Mouse (Mus musculus): ENCODE measurements around the gene Crip3. TPM values are rescaled to one million over a fixed set of nuclear protein-coding genes. Genes with fewer than 3 reads are reported as not detected.

The Crip3 gene
- polyA plus RNA-seq, 1 experiment = not detected

- H3K27me3 ChIP-seq (ENCODE audit: control insufficient read depth) = peaks cover 11% of the 10 kb centered on the region
- no peaks in the 10 kb centered on the region for H3K9me3 ChIP-seq (ENCODE audit: control insufficient read depth, low read length)
- H3K4me1 ChIP-seq (ENCODE audit: control insufficient read depth) = no peaks in the 10 kb centered on the region
- H3K4me3 ChIP-seq (replicated peaks) = no peak overlapping the region
- TF ChIP-seq GATA1 (IDR thresholded peaks at IDR 0.05; ENCODE audit: low read length) = no peak
- no peak for TF ChIP-seq TAL1 (IDR thresholded peaks at IDR 0.05; ENCODE audit: low read length)
- H3K36me3 ChIP-seq (ENCODE audit: control insufficient read depth) = no peaks in the 10 kb centered on the region
Measured at GRCm38 (mm10) chr17:46426496-46426895, 2.2 kb upstream of the Crip3 start.

- no peaks in the 10 kb centered on the region for H3K36me3 ChIP-seq (ENCODE audit: control insufficient read depth)
- H3K4me1 ChIP-seq (ENCODE audit: control insufficient read depth) = no peaks in the 10 kb centered on the region
- TF ChIP-seq GATA1 (IDR thresholded peaks at IDR 0.05; ENCODE audit: low read length) = no peak
- peaks cover 19% of the 10 kb centered on the region for H3K27me3 ChIP-seq (ENCODE audit: control insufficient read depth)
- no peak overlapping the region for H3K4me3 ChIP-seq (replicated peaks)
- H3K9me3 ChIP-seq (ENCODE audit: control insufficient read depth, low read length) = no peaks in the 10 kb centered on the region
Measured at GRCm38 (mm10) chr17:46433627-46434026, 4.9 kb downstream of the Crip3 start.

GRCm38 (mm10) chr17:46436672-46437366, 8.1 kb downstream of the Crip3 start:
- TF ChIP-seq TAL1 (IDR thresholded peaks at IDR 0.05; ENCODE audit: low read length) (no peak), GATA1 (IDR thresholded peaks at IDR 0.05; ENCODE audit: low read length) (no peak)
- Histone ChIP-seq H3K27me3 (ENCODE audit: control insufficient read depth) (peaks cover 8% of the 10 kb centered on the region; the same call in 1 of the 2 replicates), H3K36me3 (ENCODE audit: control insufficient read depth) (no peaks in the 10 kb centered on the region), H3K4me1 (ENCODE audit: control insufficient read depth) (no peaks in the 10 kb centered on the region), H3K4me3 (replicated peaks) (no peak overlapping the region), H3K9me3 (ENCODE audit: control insufficient read depth, low read length) (no peaks in the 10 kb centered on the region)

- Histone ChIP-seq H3K4me1 (ENCODE audit: control insufficient read depth) (no peaks in the 10 kb centered on the region), H3K36me3 (ENCODE audit: control insufficient read depth) (no peaks in the 10 kb centered on the region), H3K9me3 (ENCODE audit: control insufficient read depth, low read length) (no peaks in the 10 kb centered on the region), H3K27me3 (ENCODE audit: control insufficient read depth) (peaks cover 19% of the 10 kb centered on the region), H3K4me3 (replicated peaks) (no peak within 1 kb of the TSS)
- TF ChIP-seq GATA1 (IDR thresholded peaks at IDR 0.05; ENCODE audit: low read length) (no peak), TAL1 (IDR thresholded peaks at IDR 0.05; ENCODE audit: low read length) (no peak)
Measured at GRCm38 (mm10) chr17:46438298-46438873, 9.7 kb downstream of the Crip3 start, which contains the start of gene Slc22a7. Gene Slc22a7 (minus strand): TSS chr17:46438457.

- no peak for TF ChIP-seq GATA1 (IDR thresholded peaks at IDR 0.05; ENCODE audit: low read length)
- TF ChIP-seq TAL1 (IDR thresholded peaks at IDR 0.05; ENCODE audit: low read length) = no peak
- no peaks in the 10 kb centered on the region for H3K4me1 ChIP-seq (ENCODE audit: control insufficient read depth)
- no peaks in the 10 kb centered on the region for H3K36me3 ChIP-seq (ENCODE audit: control insufficient read depth)
- no peaks in the 10 kb centered on the region for H3K9me3 ChIP-seq (ENCODE audit: control insufficient read depth, low read length)
- H3K4me3 ChIP-seq (replicated peaks) = no peak overlapping the region
- H3K27me3 ChIP-seq (ENCODE audit: control insufficient read depth) = peaks cover 23% of the 10 kb centered on the region
Measured at GRCm38 (mm10) chr17:46439176-46439575, 10.4 kb downstream of the Crip3 start.

GRCm38 (mm10) chr17:46444839-46445579, 16.3 kb downstream of the Crip3 start:
- Histone ChIP-seq H3K4me3 (replicated peaks) (no peak overlapping the region), H3K9me3 (ENCODE audit: control insufficient read depth, low read length) (no peaks in the 10 kb centered on the region), H3K36me3 (ENCODE audit: control insufficient read depth) (no peaks in the 10 kb centered on the region), H3K27me3 (ENCODE audit: control insufficient read depth) (peaks cover 40% of the 10 kb centered on the region), H3K4me1 (ENCODE audit: control insufficient read depth) (no peaks in the 10 kb centered on the region)
- TF ChIP-seq TAL1 (IDR thresholded peaks at IDR 0.05; ENCODE audit: low read length) (no peak), GATA1 (IDR thresholded peaks at IDR 0.05; ENCODE audit: low read length) (no peak)

- Histone ChIP-seq H3K4me3 (replicated peaks) (no peak overlapping the region), H3K9me3 (ENCODE audit: control insufficient read depth, low read length) (no peaks in the 10 kb centered on the region), H3K36me3 (ENCODE audit: control insufficient read depth) (no peaks in the 10 kb centered on the region), H3K27me3 (ENCODE audit: control insufficient read depth) (peaks cover 40% of the 10 kb centered on the region), H3K4me1 (ENCODE audit: control insufficient read depth) (no peaks in the 10 kb centered on the region)
- TF ChIP-seq TAL1 (IDR thresholded peaks at IDR 0.05; ENCODE audit: low read length) = no peak
- TF ChIP-seq GATA1 (IDR thresholded peaks at IDR 0.05; ENCODE audit: low read length) = no peak
Measured at GRCm38 (mm10) chr17:46446264-46446663, 17.5 kb downstream of the Crip3 start.

- H3K27me3 ChIP-seq (ENCODE audit: control insufficient read depth) = peaks cover 51% of the 10 kb centered on the region
- no peak for TF ChIP-seq TAL1 (IDR thresholded peaks at IDR 0.05; ENCODE audit: low read length)
- TF ChIP-seq GATA1 (IDR thresholded peaks at IDR 0.05; ENCODE audit: low read length) = no peak
Measured at GRCm38 (mm10) chr17:46452683-46453082, 24.0 kb downstream of the Crip3 start.

GRCm38 (mm10) chr17:46453302-46453948, 24.7 kb downstream of the Crip3 start:
- H3K4me3 ChIP-seq (replicated peaks) = no peak overlapping the region
- TF ChIP-seq GATA1 (IDR thresholded peaks at IDR 0.05; ENCODE audit: low read length) (no peak), TAL1 (IDR thresholded peaks at IDR 0.05; ENCODE audit: low read length) (no peak)
- peaks cover 5% of the 10 kb centered on the region for H3K4me1 ChIP-seq (ENCODE audit: control insufficient read depth)
- H3K27me3 ChIP-seq (ENCODE audit: control insufficient read depth) = peaks cover 58% of the 10 kb centered on the region
- H3K9me3 ChIP-seq (ENCODE audit: control insufficient read depth, low read length) = no peaks in the 10 kb centered on the region
- H3K36me3 ChIP-seq (ENCODE audit: control insufficient read depth) = no peaks in the 10 kb centered on the region

More at GRCm38 (mm10) chr17:46452683-46453082, 24.0 kb downstream of the Crip3 start:
- Histone ChIP-seq H3K4me1 (ENCODE audit: control insufficient read depth) (no peaks in the 10 kb centered on the region; the same call in 1 of the 2 replicates), H3K4me3 (replicated peaks) (no peak overlapping the region), H3K9me3 (ENCODE audit: control insufficient read depth, low read length) (no peaks in the 10 kb centered on the region), H3K36me3 (ENCODE audit: control insufficient read depth) (no peaks in the 10 kb centered on the region)

All from erythroblast, embryonic 14.5 days (primary cell).